Mouse (Mus musculus): Measurements from ENCODE around the gene Sar1b. TPM values are rescaled to one million over a fixed set of nuclear protein-coding genes. Genes with fewer than 3 reads are reported as not detected.

The Sar1b gene
- total and polyA plus RNA-seq, 3 experiments = 4.0 to 103 (median 59.2) TPM

DNA sequence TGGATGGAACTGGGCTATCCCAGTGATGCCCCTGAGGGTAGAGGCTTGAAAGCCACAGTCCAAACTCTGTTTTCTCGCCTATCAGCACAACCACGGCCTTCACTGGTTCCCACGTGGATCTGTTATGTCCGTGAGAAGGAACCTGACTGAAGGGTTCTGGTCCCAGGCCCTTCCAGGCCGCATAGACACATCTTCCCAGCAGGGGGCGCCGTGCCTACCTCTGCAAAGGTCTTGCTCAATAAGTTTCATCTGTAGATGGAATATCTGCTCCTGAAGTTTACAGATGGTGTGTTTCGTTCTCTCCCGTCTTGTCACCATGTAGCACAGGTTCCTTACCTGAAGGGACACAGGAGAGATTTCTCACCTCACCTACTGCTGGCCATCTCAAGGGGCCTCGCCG lies 57.4 kb downstream of the Sar1b start:
- Histone ChIP-seq H3K36me3 (replicated peaks) (peaks cover 100% of the 10 kb centered on the region), H3K27me3 (ENCODE audit: insufficient read depth, low read length) (no peaks in the 10 kb centered on the region), H3K4me1 (ENCODE audit: insufficient read depth, low read depth, low read length) (peaks cover 20% of the 10 kb centered on the region), H3K4me3 (ENCODE audit: low read depth, low read length) (no peak overlapping the region), H3K9me3 (replicated peaks) (no peaks in the 10 kb centered on the region)
- no peak for ATAC-seq (ENCODE audit: extremely low read depth, insufficient number of reproducible peaks, low FRiP score, poor library complexity, severe bottlenecking)
- peak; percentile 53 for DNase-seq (ENCODE audit: low spot score)
- TF ChIP-seq POLR2AphosphoS5 (IDR thresholded peaks at IDR 0.05; ENCODE audit: insufficient replicate concordance, low read depth, low read length) (no peak), CTCF (IDR thresholded peaks at IDR 0.05; ENCODE audit: low read depth, low read length) (peak; percentile 85)

GRCm38 (mm10) chr11:51822736-51823135 lies 59.2 kb downstream of the Sar1b start:
- Histone ChIP-seq H3K27me3 (ENCODE audit: insufficient read depth, low read length) (no peaks in the 10 kb centered on the region), H3K4me1 (ENCODE audit: insufficient read depth, low read depth, low read length) (peaks cover 15% of the 10 kb centered on the region), H3K4me3 (ENCODE audit: low read depth, low read length) (no peak overlapping the region), H3K36me3 (replicated peaks) (peaks cover 100% of the 10 kb centered on the region), H3K9me3 (replicated peaks) (no peaks in the 10 kb centered on the region)
- TF ChIP-seq GATA1 (IDR thresholded peaks at IDR 0.05; ENCODE audit: borderline replicate concordance, low read length) (no peak), POLR2AphosphoS5 (IDR thresholded peaks at IDR 0.05; ENCODE audit: insufficient replicate concordance, low read depth, low read length) (no peak), GATA2 (IDR thresholded peaks at IDR 0.05; ENCODE audit: borderline replicate concordance, low read depth, low read length) (no peak), CTCF (IDR thresholded peaks at IDR 0.05; ENCODE audit: low read depth, low read length) (no peak), TAL1 (conservative IDR thresholded peaks at IDR 0.05; ENCODE audit: low read depth, low read length) (no peak)
- DNase-seq (ENCODE audit: low spot score) (no peak), ATAC-seq (ENCODE audit: extremely low read depth, insufficient number of reproducible peaks, low FRiP score, poor library complexity, severe bottlenecking) (no peak)

- H3K9me3 ChIP-seq (replicated peaks) = no peaks in the 10 kb centered on the region
- DNase-seq (ENCODE audit: low spot score) = no peak
- no peaks in the 10 kb centered on the region for H3K27me3 ChIP-seq (ENCODE audit: insufficient read depth, low read length)
- H3K4me1 ChIP-seq (ENCODE audit: insufficient read depth, low read depth, low read length) = peaks cover 10% of the 10 kb centered on the region
- TF ChIP-seq POLR2AphosphoS5 (IDR thresholded peaks at IDR 0.05; ENCODE audit: insufficient replicate concordance, low read depth, low read length) = no peak
- no peak for TF ChIP-seq TAL1 (conservative IDR thresholded peaks at IDR 0.05; ENCODE audit: low read depth, low read length)
- ATAC-seq (ENCODE audit: extremely low read depth, insufficient number of reproducible peaks, low FRiP score, poor library complexity, severe bottlenecking) = no peak
- H3K4me3 ChIP-seq (ENCODE audit: low read depth, low read length) = no peak overlapping the region
- peaks cover 100% of the 10 kb centered on the region for H3K36me3 ChIP-seq (replicated peaks)
Observed at GRCm38 (mm10) chr11:51823271-51823670, 59.8 kb downstream of the Sar1b start.

DNA sequence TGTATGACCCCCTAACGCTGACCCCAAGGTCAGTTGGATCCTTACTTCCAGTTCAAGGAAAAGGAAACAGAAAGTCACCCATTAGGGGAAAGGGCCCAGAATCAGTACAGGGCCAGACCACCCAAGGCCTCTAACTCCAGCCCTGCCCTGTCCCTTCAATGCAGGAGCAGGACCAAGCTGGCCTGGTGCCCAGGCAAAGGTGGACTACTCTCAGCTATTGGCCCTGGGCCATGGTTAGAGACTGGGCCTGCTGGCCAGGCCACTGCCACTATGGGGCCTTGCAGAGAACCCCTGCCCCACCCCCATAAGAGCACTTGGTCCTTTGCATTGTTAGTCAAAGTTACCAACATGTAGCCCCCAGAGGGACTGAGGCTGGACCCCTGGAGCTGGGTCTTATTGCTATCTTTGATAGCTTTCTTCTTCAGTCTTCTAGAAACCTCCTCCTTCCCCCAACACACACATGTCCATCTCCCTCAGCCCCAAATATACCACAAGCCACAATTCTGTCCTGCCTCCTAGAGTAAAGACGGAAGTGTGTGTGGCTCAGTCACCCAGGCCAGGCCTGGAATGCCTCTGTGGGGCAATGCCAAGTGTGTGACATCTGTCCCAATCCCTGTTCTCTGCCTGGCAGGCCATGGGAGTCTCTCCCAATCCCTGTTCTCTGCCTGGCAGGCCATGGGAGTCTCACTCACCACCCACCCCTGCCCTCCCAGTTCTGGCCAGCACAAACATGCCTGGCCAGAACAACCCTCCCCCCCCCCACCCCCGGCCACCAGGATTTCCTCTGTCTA lies 60.7 kb downstream of the Sar1b start:
- Histone ChIP-seq H3K36me3 (replicated peaks) (peaks cover 98% of the 10 kb centered on the region), H3K9me3 (replicated peaks) (no peaks in the 10 kb centered on the region), H3K4me1 (ENCODE audit: insufficient read depth, low read depth, low read length) (peaks cover 9% of the 10 kb centered on the region), H3K4me3 (ENCODE audit: low read depth, low read length) (no peak overlapping the region), H3K27me3 (ENCODE audit: insufficient read depth, low read length) (no peaks in the 10 kb centered on the region)
- DNase-seq (ENCODE audit: low spot score) (no peak), ATAC-seq (ENCODE audit: extremely low read depth, insufficient number of reproducible peaks, low FRiP score, poor library complexity, severe bottlenecking) (no peak)
- TF ChIP-seq GATA2 (IDR thresholded peaks at IDR 0.05; ENCODE audit: borderline replicate concordance, low read depth, low read length) (no peak), CTCF (IDR thresholded peaks at IDR 0.05; ENCODE audit: low read depth, low read length) (no peak), POLR2AphosphoS5 (IDR thresholded peaks at IDR 0.05; ENCODE audit: insufficient replicate concordance, low read depth, low read length) (no peak), TAL1 (conservative IDR thresholded peaks at IDR 0.05; ENCODE audit: low read depth, low read length) (no peak), GATA1 (IDR thresholded peaks at IDR 0.05; ENCODE audit: borderline replicate concordance, low read length) (no peak)

- Histone ChIP-seq H3K9me3 (replicated peaks) (no peaks in the 10 kb centered on the region), H3K4me3 (ENCODE audit: low read depth, low read length) (no peak overlapping the region), H3K36me3 (replicated peaks) (peaks cover 98% of the 10 kb centered on the region), H3K4me1 (ENCODE audit: insufficient read depth, low read depth, low read length) (peaks cover 9% of the 10 kb centered on the region), H3K27me3 (ENCODE audit: insufficient read depth, low read length) (no peaks in the 10 kb centered on the region)
- DNase-seq (ENCODE audit: low spot score) (no peak), ATAC-seq (ENCODE audit: extremely low read depth, insufficient number of reproducible peaks, low FRiP score, poor library complexity, severe bottlenecking) (no peak)
- TF ChIP-seq POLR2AphosphoS5 (IDR thresholded peaks at IDR 0.05; ENCODE audit: insufficient replicate concordance, low read depth, low read length) = no peak
- no peak for TF ChIP-seq TAL1 (conservative IDR thresholded peaks at IDR 0.05; ENCODE audit: low read depth, low read length)
- no peak for TF ChIP-seq CTCF (IDR thresholded peaks at IDR 0.05; ENCODE audit: low read depth, low read length)
- TF ChIP-seq GATA2 (IDR thresholded peaks at IDR 0.05; ENCODE audit: borderline replicate concordance, low read depth, low read length) = no peak
- no peak for TF ChIP-seq GATA1 (IDR thresholded peaks at IDR 0.05; ENCODE audit: borderline replicate concordance, low read length)
Observed at GRCm38 (mm10) chr11:51824867-51825424, 61.5 kb downstream of the Sar1b start.

GRCm38 (mm10) chr11:51831962-51832909 lies 68.7 kb downstream of the Sar1b start:
- peaks cover 96% of the 10 kb centered on the region for H3K36me3 ChIP-seq (replicated peaks)
- H3K4me3 ChIP-seq (ENCODE audit: low read depth, low read length) = no peak overlapping the region
- no peaks in the 10 kb centered on the region for H3K9me3 ChIP-seq (replicated peaks)
- H3K4me1 ChIP-seq (ENCODE audit: insufficient read depth, low read depth, low read length) = no peaks in the 10 kb centered on the region; the same call in 1 of the 2 replicates
- H3K27me3 ChIP-seq (ENCODE audit: insufficient read depth, low read length) = no peaks in the 10 kb centered on the region
- DNase-seq (ENCODE audit: low spot score) = no peak
- ATAC-seq (ENCODE audit: extremely low read depth, insufficient number of reproducible peaks, low FRiP score, poor library complexity, severe bottlenecking) = no peak
- TF ChIP-seq GATA1 (IDR thresholded peaks at IDR 0.05; ENCODE audit: borderline replicate concordance, low read length) = no peak
- TF ChIP-seq CTCF (IDR thresholded peaks at IDR 0.05; ENCODE audit: low read depth, low read length) = no peak
- TF ChIP-seq GATA2 (IDR thresholded peaks at IDR 0.05; ENCODE audit: borderline replicate concordance, low read depth, low read length) = no peak
- TF ChIP-seq POLR2AphosphoS5 (IDR thresholded peaks at IDR 0.05; ENCODE audit: insufficient replicate concordance, low read depth, low read length) = no peak
- TF ChIP-seq TAL1 (conservative IDR thresholded peaks at IDR 0.05; ENCODE audit: low read depth, low read length) = no peak
